Mouse (Mus musculus): ENCODE results near the gene Romo1. TPM values are rescaled to one million over a fixed set of nuclear protein-coding genes. Genes with fewer than 3 reads are reported as not detected.
"Not testable (repeated sequence)": the region's sequence is repeated elsewhere in the genome, so short reads cannot be mapped to it uniquely, and the experiment has no call there.

The Romo1 gene
- polyA plus RNA-seq, 1 experiment from 2014 or later, result 413 TPM

GRCm38 (mm10) chr2:156189241-156189640 lies 45.4 kb downstream of the Romo1 start:
- not testable (repeated sequence) for H3K27me3 ChIP-seq (ENCODE audit: control insufficient read depth, insufficient read depth, low read length); DNase-seq; H3K36me3 ChIP-seq (ENCODE audit: control insufficient read depth, insufficient read depth, low read length); H3K4me1 ChIP-seq (ENCODE audit: control insufficient read depth, insufficient read depth, low read length); H3K27ac ChIP-seq (replicated peaks; ENCODE audit: low read depth, low read length); H3K9ac ChIP-seq (replicated peaks; ENCODE audit: low read length); ATAC-seq (ENCODE audit: low FRiP score, low TSS enrichment); H3K4me3 ChIP-seq (replicated peaks; ENCODE audit: low read depth, low read length); H3K9me3 ChIP-seq (ENCODE audit: control insufficient read depth, low read length); H3K4me2 ChIP-seq (ENCODE audit: low read length)
- 85% methylated on average over 7 of the region's 7 CpGs for WGBS

GRCm38 (mm10) chr2:156190004-156190896 lies 46.4 kb downstream of the Romo1 start:
- Histone ChIP-seq H3K27me3 (ENCODE audit: control insufficient read depth, insufficient read depth, low read length) (no peaks in the 10 kb centered on the region), H3K9me3 (ENCODE audit: control insufficient read depth, low read length) (no peaks in the 10 kb centered on the region), H3K27ac (replicated peaks; ENCODE audit: low read depth, low read length) (no peak overlapping the region), H3K4me1 (ENCODE audit: control insufficient read depth, insufficient read depth, low read length) (no peaks in the 10 kb centered on the region), H3K9ac (replicated peaks; ENCODE audit: low read length) (no peak overlapping the region), H3K4me3 (replicated peaks; ENCODE audit: low read depth, low read length) (no peak overlapping the region), H3K4me2 (ENCODE audit: low read length) (no peak overlapping the region), H3K36me3 (ENCODE audit: control insufficient read depth, insufficient read depth, low read length) (no peaks in the 10 kb centered on the region)
- no peak for DNase-seq
- WGBS, result 88% methylated on average over 14 of the region's 14 CpGs
- ATAC-seq (ENCODE audit: low FRiP score, low TSS enrichment), result no peak

DNA sequence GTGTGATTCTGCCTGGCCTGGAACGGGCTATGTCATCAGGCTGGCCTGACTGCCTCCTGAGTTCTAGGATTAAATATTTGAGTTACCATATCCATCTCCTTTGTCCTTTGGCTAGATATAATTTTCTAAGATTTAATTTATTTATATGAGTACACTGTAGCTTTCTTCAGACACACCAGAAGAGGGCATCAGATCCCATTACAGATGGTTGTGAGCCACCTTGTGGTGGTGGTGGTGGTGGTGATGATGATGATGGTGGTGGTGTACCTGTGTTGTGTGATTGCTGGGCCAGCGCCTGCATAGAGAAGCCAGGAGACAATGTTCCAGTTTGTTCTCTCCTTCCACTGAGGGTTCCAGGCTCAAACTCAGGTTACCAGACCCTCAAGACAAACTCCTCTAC lies 47.7 kb downstream of the Romo1 start:
- H3K27me3 ChIP-seq (ENCODE audit: control insufficient read depth, insufficient read depth, low read length), result no peaks in the 10 kb centered on the region
- H3K27ac ChIP-seq (replicated peaks; ENCODE audit: low read depth, low read length), result no peak overlapping the region
- no peak overlapping the region for H3K4me2 ChIP-seq (ENCODE audit: low read length)
- H3K4me3 ChIP-seq (replicated peaks; ENCODE audit: low read depth, low read length), result no peak overlapping the region
- ATAC-seq (ENCODE audit: low FRiP score, low TSS enrichment), result no peak
- 95% methylated on average over 2 of the region's 2 CpGs for WGBS
- H3K36me3 ChIP-seq (ENCODE audit: control insufficient read depth, insufficient read depth, low read length), result no peaks in the 10 kb centered on the region
- H3K9ac ChIP-seq (replicated peaks; ENCODE audit: low read length), result no peak overlapping the region
- H3K9me3 ChIP-seq (ENCODE audit: control insufficient read depth, low read length), result no peaks in the 10 kb centered on the region
- H3K4me1 ChIP-seq (ENCODE audit: control insufficient read depth, insufficient read depth, low read length), result no peaks in the 10 kb centered on the region; the same call in 1 of the 2 replicates
- DNase-seq, result no peak

DNA sequence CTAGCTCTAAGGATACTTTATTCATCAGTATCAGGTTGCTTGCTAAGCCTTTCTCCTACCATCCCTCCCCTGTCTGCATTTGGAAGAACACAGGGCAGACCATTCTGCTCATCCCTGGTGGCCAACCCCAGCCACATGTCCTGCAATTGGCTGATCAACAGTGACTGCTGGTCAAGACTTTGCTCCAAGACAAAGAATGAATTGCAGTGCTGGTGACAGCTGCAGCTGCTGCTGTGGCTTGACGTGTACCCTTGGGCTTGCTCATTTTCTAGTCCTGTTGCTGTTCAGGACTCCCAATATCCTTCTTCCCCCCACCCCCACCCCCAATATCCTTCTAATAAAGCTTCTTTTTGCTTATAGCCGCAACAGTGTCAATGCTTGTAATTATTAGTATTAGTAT lies 48.2 kb downstream of the Romo1 start:
- no peak overlapping the region for H3K4me2 ChIP-seq (ENCODE audit: low read length)
- no peaks in the 10 kb centered on the region for H3K27me3 ChIP-seq (ENCODE audit: control insufficient read depth, insufficient read depth, low read length)
- no peaks in the 10 kb centered on the region for H3K9me3 ChIP-seq (ENCODE audit: control insufficient read depth, low read length)
- H3K9ac ChIP-seq (replicated peaks; ENCODE audit: low read length), result no peak overlapping the region
- DNase-seq (no peak), ATAC-seq (ENCODE audit: low FRiP score, low TSS enrichment) (no peak)
- H3K36me3 ChIP-seq (ENCODE audit: control insufficient read depth, insufficient read depth, low read length), result no peaks in the 10 kb centered on the region
- no peak overlapping the region for H3K27ac ChIP-seq (replicated peaks; ENCODE audit: low read depth, low read length)
- 66% methylated on average over 2 of the region's 2 CpGs for WGBS
- H3K4me3 ChIP-seq (replicated peaks; ENCODE audit: low read depth, low read length), result no peak overlapping the region
- H3K4me1 ChIP-seq (ENCODE audit: control insufficient read depth, insufficient read depth, low read length), result no peaks in the 10 kb centered on the region; the same call in 1 of the 2 replicates

GRCm38 (mm10) chr2:156193066-156193862 lies 49.4 kb downstream of the Romo1 start:
- Histone ChIP-seq H3K4me2 (ENCODE audit: low read length) (no peak overlapping the region), H3K9me3 (ENCODE audit: control insufficient read depth, low read length) (no peaks in the 10 kb centered on the region), H3K4me3 (replicated peaks; ENCODE audit: low read depth, low read length) (no peak overlapping the region), H3K36me3 (ENCODE audit: control insufficient read depth, insufficient read depth, low read length) (no peaks in the 10 kb centered on the region), H3K9ac (replicated peaks; ENCODE audit: low read length) (no peak overlapping the region), H3K27ac (replicated peaks; ENCODE audit: low read depth, low read length) (no peak overlapping the region), H3K4me1 (ENCODE audit: control insufficient read depth, insufficient read depth, low read length) (peaks cover 7% of the 10 kb centered on the region), H3K27me3 (ENCODE audit: control insufficient read depth, insufficient read depth, low read length) (no peaks in the 10 kb centered on the region)
- ATAC-seq (ENCODE audit: low FRiP score, low TSS enrichment) (no peak), DNase-seq (no peak)
- 77% methylated on average over 3 of the region's 3 CpGs for WGBS

- Histone ChIP-seq H3K36me3 (ENCODE audit: control insufficient read depth, insufficient read depth, low read length) (no peaks in the 10 kb centered on the region), H3K4me3 (replicated peaks; ENCODE audit: low read depth, low read length) (no peak overlapping the region), H3K9me3 (ENCODE audit: control insufficient read depth, low read length) (no peaks in the 10 kb centered on the region), H3K4me1 (ENCODE audit: control insufficient read depth, insufficient read depth, low read length) (peaks cover 7% of the 10 kb centered on the region), H3K4me2 (ENCODE audit: low read length) (no peak overlapping the region), H3K27ac (replicated peaks; ENCODE audit: low read depth, low read length) (no peak overlapping the region), H3K9ac (replicated peaks; ENCODE audit: low read length) (no peak overlapping the region), H3K27me3 (ENCODE audit: control insufficient read depth, insufficient read depth, low read length) (no peaks in the 10 kb centered on the region)
- DNase-seq, result no peak
- ATAC-seq (ENCODE audit: low FRiP score, low TSS enrichment), result no peak
These were observed 50.7 kb downstream of the Romo1 start for GRCm38 (mm10) chr2:156194571-156194970.

Other genes starting within 250 kb of the Romo1 start
- gene Uqcc1, start 213.7 kb upstream of the Romo1 start, polyA plus RNA-seq (2014; fragmentation: Nextera tagmentation; extraction: Ambion mirVana), result 45.0 and 58.6 TPM in 2 replicates
- gene Gm15557, start 203.3 kb upstream of the Romo1 start, polyA plus RNA-seq (2014; fragmentation: Nextera tagmentation; extraction: Ambion mirVana), result not detected in 2 replicates
- 0.36 and 0.70 TPM in 2 replicates for gene Gdf5, start 198.7 kb upstream of the Romo1 start, polyA plus RNA-seq (2014; fragmentation: Nextera tagmentation; extraction: Ambion mirVana)
- 10.6 and 12.8 TPM in 2 replicates for gene Cep250, start 187.6 kb upstream of the Romo1 start, polyA plus RNA-seq (2014; fragmentation: Nextera tagmentation; extraction: Ambion mirVana)
- gene 6430550D23Rik, start 136.1 kb upstream of the Romo1 start, polyA plus RNA-seq (2014; fragmentation: Nextera tagmentation; extraction: Ambion mirVana), result 1.5 and 1.7 TPM in 2 replicates
- 379 and 435 TPM in 2 replicates for gene Ergic3, start 136.0 kb upstream of the Romo1 start, polyA plus RNA-seq (2014; fragmentation: Nextera tagmentation; extraction: Ambion mirVana)
- 0.09 TPM in 1 of 2 replicates, not detected in the other for gene Fer1l4, start 91.1 kb upstream of the Romo1 start, polyA plus RNA-seq (2014; fragmentation: Nextera tagmentation; extraction: Ambion mirVana)
- 4.7 and 6.0 TPM in 2 replicates for gene Spag4, start 78.9 kb upstream of the Romo1 start, polyA plus RNA-seq (2014; fragmentation: Nextera tagmentation; extraction: Ambion mirVana)
- gene Cpne1, start 32.1 kb upstream of the Romo1 start, polyA plus RNA-seq (2014; fragmentation: Nextera tagmentation; extraction: Ambion mirVana), result 21.4 and 23.2 TPM in 2 replicates
- 23.6 and 34.0 TPM in 2 replicates for gene Rbm12, start 32.1 kb upstream of the Romo1 start, polyA plus RNA-seq (2014; fragmentation: Nextera tagmentation; extraction: Ambion mirVana)
- gene Gm28036, start 16.9 kb upstream of the Romo1 start, polyA plus RNA-seq (2014; fragmentation: Nextera tagmentation; extraction: Ambion mirVana), result 5.8 and 19.2 TPM in 2 replicates
- gene Nfs1, start 147 bp downstream of the Romo1 start, polyA plus RNA-seq (2014; fragmentation: Nextera tagmentation; extraction: Ambion mirVana), result 29.7 and 30.8 TPM in 2 replicates
- gene Rbm39, start 36.2 kb downstream of the Romo1 start, polyA plus RNA-seq (2014; fragmentation: Nextera tagmentation; extraction: Ambion mirVana), result 484 and 514 TPM in 2 replicates
- 110 and 120 TPM in 2 replicates for gene Phf20, start 52.4 kb downstream of the Romo1 start, polyA plus RNA-seq (2014; fragmentation: Nextera tagmentation; extraction: Ambion mirVana)
- 6.9 and 7.9 TPM in 2 replicates for gene Cnbd2, start 168.3 kb downstream of the Romo1 start, polyA plus RNA-seq (2014; fragmentation: Nextera tagmentation; extraction: Ambion mirVana)
- 93.3 and 102 TPM in 2 replicates for gene Scand1, start 168.7 kb downstream of the Romo1 start, polyA plus RNA-seq (2014; fragmentation: Nextera tagmentation; extraction: Ambion mirVana)

Measured in midbrain, embryonic 14.5 days (tissue).